Mouse (Mus musculus) ES-E14 (cell line): ENCODE measurements at regions not wholly inside any gene's neighbourhood (a gene's known extent, or its start where the extent isn't known, plus 50 kb on each side); places are given as distances from the start of the nearest gene placed in this dataset.

ENCODE experiments used
- CHD2 ChIP-seq: IDR thresholded peaks from 2 replicates; pipeline ENCODE4 v1.6.1; 2014; ENCODE audit warnings: mild to moderate bottlenecking, low read depth, low read length, inconsistent platforms
- HCFC1 ChIP-seq: IDR thresholded peaks from 2 replicates; pipeline ENCODE4 v1.6.1; 2012; ENCODE audit warnings: low read length, inconsistent platforms, borderline replicate concordance; ENCODE audit not compliant: insufficient read depth
- ZC3H11A ChIP-seq: IDR thresholded peaks from 2 replicates; pipeline ENCODE4 v1.6.1; 2012; ENCODE audit warnings: low read depth, mild to moderate bottlenecking, inconsistent platforms, low read length, borderline replicate concordance
- ZNF384 ChIP-seq: IDR thresholded peaks from 2 replicates; pipeline ENCODE4 v1.6.1; 2012; ENCODE audit warnings: low read depth, low read length, inconsistent platforms

DNA sequence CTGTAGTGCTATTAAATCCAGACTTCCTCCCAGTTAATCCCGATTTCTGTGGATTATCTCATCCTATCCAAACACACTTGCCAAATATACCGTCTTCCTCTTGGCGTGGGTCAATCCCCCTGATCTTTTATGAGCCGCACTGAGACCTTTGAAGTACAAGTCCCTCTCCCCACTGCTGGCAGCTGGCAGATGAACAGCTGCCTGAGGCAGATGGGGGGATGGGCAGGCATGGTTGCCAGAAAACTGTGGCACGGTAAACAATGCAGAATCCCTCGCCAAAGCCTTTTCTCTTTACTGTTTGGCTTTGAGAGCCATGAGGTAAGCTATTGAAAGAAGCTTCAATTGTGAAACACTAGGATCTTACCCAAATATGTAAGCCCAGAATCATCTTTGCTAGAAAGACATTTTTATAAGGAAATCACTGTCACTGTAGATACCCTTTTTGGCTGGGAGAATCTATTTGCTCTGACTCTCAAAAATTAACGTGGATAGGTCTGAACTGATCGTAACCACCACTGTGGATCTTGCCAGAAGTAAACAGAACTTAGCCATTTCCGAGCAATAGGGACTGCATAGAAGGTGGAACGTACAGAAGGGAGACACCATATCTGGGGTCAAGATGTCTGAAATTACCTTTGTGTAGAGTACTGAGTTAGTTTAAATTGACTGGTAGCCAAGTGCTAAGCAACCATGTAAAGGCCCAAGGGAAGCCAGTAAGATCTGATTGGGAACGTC, 221.5 kb downstream of the Ahr start:
- TF ChIP-seq HCFC1 (no peak), CHD2 (no peak), ZNF384 (no peak), ZC3H11A (no peak)
